Mouse (Mus musculus) myocyte (in vitro differentiated cells): Measurements from ENCODE around the gene Hcar2.

ENCODE experiments used
- E2F4 ChIP-seq: IDR thresholded peaks from one replicate; pipeline ENCODE4 v1.6.1; 2011; ENCODE audit warnings: mild to moderate bottlenecking, control low read depth, moderate library complexity; ENCODE audit not compliant: insufficient read depth
- MAX ChIP-seq: IDR thresholded peaks from one replicate; pipeline ENCODE4 v1.6.1; 2011; ENCODE audit warnings: low read depth, mild to moderate bottlenecking, control low read depth
- MYOD1 ChIP-seq, 3 experiments: IDR thresholded peaks; one replicate each; pipeline ENCODE4 v1.6.1; 2011; ENCODE audit warnings: control low read depth in 2 of 3, low read depth in 2 of 3, mild to moderate bottlenecking in 2 of 3, moderate library complexity in 1 of 3; ENCODE audit not compliant: insufficient read length in 2 of 3, control insufficient read depth in 1 of 3
- MYOG ChIP-seq, 3 experiments: IDR thresholded peaks; one replicate each; pipeline ENCODE4 v1.6.1; 2011; ENCODE audit warnings: control low read depth in 2 of 3, low read depth in 2 of 3, mild to moderate bottlenecking in 2 of 3; ENCODE audit not compliant: insufficient read length in 2 of 3, control insufficient read depth in 1 of 3, insufficient read depth in 1 of 3
- POLR2A ChIP-seq: IDR thresholded peaks from one replicate; pipeline ENCODE4 v1.6.1; 2011; ENCODE audit warnings: low read depth, mild to moderate bottlenecking, control low read depth, moderate library complexity; ENCODE audit not compliant: insufficient read length
- POLR2AphosphoS2 ChIP-seq: IDR thresholded peaks from one replicate; pipeline ENCODE4 v1.6.1; 2011; ENCODE audit warnings: low read depth, control low read depth; ENCODE audit not compliant: insufficient read length
- TCF3 ChIP-seq: IDR thresholded peaks from one replicate; pipeline ENCODE4 v1.6.1; 2011; ENCODE audit warnings: low read depth, control low read depth; ENCODE audit not compliant: insufficient read length
- USF1 ChIP-seq: IDR thresholded peaks from one replicate; pipeline ENCODE4 v1.6.1; 2011; ENCODE audit warnings: low read depth, mild to moderate bottlenecking, control low read depth, moderate library complexity

- TF ChIP-seq MYOG (IDR thresholded peaks at IDR 0.05; ENCODE audit: control insufficient read depth in 1 of 3, insufficient read depth in 1 of 3, insufficient read length in 2 of 3, low read depth in 2 of 3) = no peak
- TF ChIP-seq E2F4 = no peak
- no peak for TF ChIP-seq TCF3
- TF ChIP-seq POLR2A = no peak
- TF ChIP-seq MYOD1 (IDR thresholded peaks at IDR 0.05; ENCODE audit: control insufficient read depth in 1 of 3, insufficient read length in 2 of 3, low read depth in 2 of 3) = no peak
- no peak for TF ChIP-seq POLR2AphosphoS2
- TF ChIP-seq MAX = no peak
- TF ChIP-seq USF1 = no peak
Measured at GRCm38 (mm10) chr5:123896395-123896794, 31.1 kb upstream of the Hcar2 start.
